Mouse (Mus musculus) embryonic facial prominence, embryonic 14.5 days (tissue): Measurements from ENCODE around the gene Wdr27. TPM values are rescaled to one million over a fixed set of nuclear protein-coding genes. Genes with fewer than 3 reads are reported as not detected.
"Not testable (repeated sequence)": the region's sequence is repeated elsewhere in the genome, so short reads cannot be mapped to it uniquely, and the experiment has no call there.

Experiments
- ATAC-seq: fragments of 200-750 bp; cut with Nextera tagmentation; 2 replicates; pipeline ENCODE4 v1.8.0; 2017; ENCODE audit warnings: low read depth, moderate number of reproducible peaks, moderate TSS enrichment
- DNase-seq: peaks from one replicate; pipeline ENCODE4 v3.0.0-alpha.2; 2015; ENCODE audit warnings: low spot score
- H3K27ac ChIP-seq: fragments of 300-500 bp; sonication (generic); replicated peaks from 2 replicates; pipeline ENCODE4 v1.5.1; 2014; ENCODE audit warnings: low read depth, mild to moderate bottlenecking, low read length, moderate library complexity
- H3K27me3 ChIP-seq: fragments of 300-500 bp; sonication (generic); replicated peaks from 2 replicates; pipeline ENCODE4 v1.6.1; 2014; ENCODE audit warnings: low read length; ENCODE audit not compliant: control insufficient read depth, insufficient read depth
- H3K36me3 ChIP-seq: fragments of 300-500 bp; sonication (generic); 2 replicates; pipeline ENCODE4 v1.6.1; 2014; ENCODE audit warnings: low read length, mixed read lengths; ENCODE audit not compliant: control insufficient read depth, insufficient read depth
- H3K4me1 ChIP-seq: fragments of 300-500 bp; sonication (generic); 2 replicates; pipeline ENCODE4 v1.6.1; 2014; ENCODE audit warnings: antibody characterized with exemption, low read length; ENCODE audit not compliant: control insufficient read depth, insufficient read depth
- H3K4me2 ChIP-seq: fragments of 300-500 bp; sonication (generic); 2 replicates; pipeline ENCODE4 v1.6.1; 2014; ENCODE audit warnings: low read depth, mild to moderate bottlenecking, low read length, moderate library complexity, mixed read lengths
- H3K4me3 ChIP-seq: fragments of 300-500 bp; sonication (generic); 2 replicates; pipeline ENCODE4 v1.5.1; 2014; ENCODE audit warnings: low read depth, mild to moderate bottlenecking, low read length
- H3K9ac ChIP-seq: fragments of 300-500 bp; sonication (generic); 2 replicates; pipeline ENCODE4 v1.6.1; 2014; ENCODE audit warnings: low read depth, mild to moderate bottlenecking, low read length, moderate library complexity, mixed read lengths
- H3K9me3 ChIP-seq: fragments of 300-500 bp; sonication (generic); 2 replicates; pipeline ENCODE4 v1.6.1; 2016; ENCODE audit warnings: low read length; ENCODE audit not compliant: control insufficient read depth
- WGBS: fragments of 180-500 bp; shearing (Covaris S2); extraction: QIAGEN DNeasy Blood & Tissue Kit; methylation state at CpG from one replicate; pipeline ENCODE4 v1.1.7; 2014; 5-methylcytosine and 5-hydroxymethylcytosine counted together
- polyA plus RNA-seq: library from polyadenylated mRNA; unstranded; fragments of >200 nt; fragmentation: Nextera tagmentation; extraction: Ambion mirVana; gene quantifications from 2 replicates; pipeline ENCODE4 v1.2.1, GENCODE M21; 2014

Gene Wdr27
- polyA plus RNA-seq, 1 experiment from 2014 or later, result 8.3 TPM

- H3K9ac ChIP-seq, result peak overlapping the region; percentile 79; the same call in 1 of the 2 replicates
- H3K4me1 ChIP-seq, result not testable (repeated sequence)
Observed at GRCm38 (mm10) chr17:14942181-14942580, 777 bp downstream of the Wdr27 start.

GRCm38 (mm10) chr17:14935841-14936605 lies 6.9 kb downstream of the Wdr27 start:
- no peaks in the 10 kb centered on the region for H3K9me3 ChIP-seq
- H3K4me1 ChIP-seq, result no peaks in the 10 kb centered on the region
- WGBS, result 70% methylated on average over 5 of the region's 5 CpGs
- no peak overlapping the region for H3K27ac ChIP-seq
- ATAC-seq (no peak), DNase-seq (no peak)
- no peaks in the 10 kb centered on the region for H3K36me3 ChIP-seq
- no peak overlapping the region for H3K9ac ChIP-seq
- no peak overlapping the region for H3K4me3 ChIP-seq
- H3K4me2 ChIP-seq, result no peak overlapping the region
- H3K27me3 ChIP-seq, result no peaks in the 10 kb centered on the region

More at GRCm38 (mm10) chr17:14942181-14942580, 777 bp downstream of the Wdr27 start:
- Histone ChIP-seq H3K4me3 (peak overlapping the region; percentile 65), H3K4me2 (peak overlapping the region; percentile 72), H3K27ac (0 out of 2 replicates have a peak overlapping the region, but pooled peaks have one; percentile 78), H3K36me3 (peaks cover 21% of the 10 kb centered on the region)
- not testable (repeated sequence) for DNase-seq, ATAC-seq, H3K27me3 ChIP-seq, H3K9me3 ChIP-seq
- WGBS, result 69% methylated on average over 6 of the region's 6 CpGs

GRCm38 (mm10) chr17:14935280-14935679 lies 7.7 kb downstream of the Wdr27 start:
- not testable (repeated sequence) for DNase-seq, H3K9ac ChIP-seq, ATAC-seq, H3K4me2 ChIP-seq, H3K4me3 ChIP-seq, H3K36me3 ChIP-seq, H3K9me3 ChIP-seq, H3K27ac ChIP-seq, H3K27me3 ChIP-seq, H3K4me1 ChIP-seq
- WGBS, result 83% methylated on average over 11 of the region's 14 CpGs

- H3K9ac ChIP-seq, result no peak overlapping the region
- no peak overlapping the region for H3K4me3 ChIP-seq
- DNase-seq, result no peak
- H3K9me3 ChIP-seq, result 0 out of 2 replicates have a peak, but pooled peaks cover 3% of the 10 kb centered on the region
- H3K4me1 ChIP-seq, result no peaks in the 10 kb centered on the region
- H3K27ac ChIP-seq, result no peak overlapping the region
- no peaks in the 10 kb centered on the region for H3K36me3 ChIP-seq
- no peaks in the 10 kb centered on the region for H3K27me3 ChIP-seq
- no peak overlapping the region for H3K4me2 ChIP-seq
- ATAC-seq, result no peak
- 85% methylated on average over 5 of the region's 5 CpGs for WGBS
Observed at GRCm38 (mm10) chr17:14931469-14931868, 11.5 kb downstream of the Wdr27 start.

GRCm38 (mm10) chr17:14930697-14931096 lies 12.3 kb downstream of the Wdr27 start:
- H3K4me2 ChIP-seq, result no peak overlapping the region
- no peaks in the 10 kb centered on the region for H3K36me3 ChIP-seq
- 84% methylated on average over 7 of the region's 7 CpGs for WGBS
- ATAC-seq, result no peak
- H3K9ac ChIP-seq, result no peak overlapping the region
- H3K4me3 ChIP-seq, result no peak overlapping the region
- H3K9me3 ChIP-seq, result 0 out of 2 replicates have a peak, but pooled peaks cover 3% of the 10 kb centered on the region
- no peak overlapping the region for H3K27ac ChIP-seq
- no peaks in the 10 kb centered on the region for H3K27me3 ChIP-seq
- no peak for DNase-seq
- no peaks in the 10 kb centered on the region for H3K4me1 ChIP-seq

GRCm38 (mm10) chr17:14928631-14929030 lies 14.3 kb downstream of the Wdr27 start:
- no peaks in the 10 kb centered on the region for H3K27me3 ChIP-seq
- ATAC-seq (no peak), DNase-seq (no peak)
- WGBS, result 60% methylated on average over 5 of the region's 5 CpGs
- H3K9me3 ChIP-seq, result 0 out of 2 replicates have a peak, but pooled peaks cover 3% of the 10 kb centered on the region
- no peak overlapping the region for H3K27ac ChIP-seq
- H3K36me3 ChIP-seq, result no peaks in the 10 kb centered on the region
- no peak overlapping the region for H3K4me2 ChIP-seq
- H3K4me3 ChIP-seq, result no peak overlapping the region
- H3K9ac ChIP-seq, result no peak overlapping the region
- H3K4me1 ChIP-seq, result no peaks in the 10 kb centered on the region

- Histone ChIP-seq H3K9me3 (0 out of 2 replicates have a peak, but pooled peaks cover 3% of the 10 kb centered on the region), H3K4me2 (no peak overlapping the region), H3K4me1 (no peaks in the 10 kb centered on the region), H3K4me3 (no peak overlapping the region), H3K27ac (no peak overlapping the region), H3K27me3 (no peaks in the 10 kb centered on the region), H3K36me3 (no peaks in the 10 kb centered on the region), H3K9ac (no peak overlapping the region)
- DNase-seq (peak; percentile 13), ATAC-seq (no peak)
- 74% methylated on average over 8 of the region's 8 CpGs for WGBS
Observed at GRCm38 (mm10) chr17:14927644-14928218, 15.2 kb downstream of the Wdr27 start.

GRCm38 (mm10) chr17:14921582-14921981 lies 21.4 kb downstream of the Wdr27 start:
- DNase-seq, result no peak
- Histone ChIP-seq H3K36me3 (no peaks in the 10 kb centered on the region), H3K9me3 (no peaks in the 10 kb centered on the region), H3K4me1 (no peaks in the 10 kb centered on the region), H3K4me2 (no peak overlapping the region), H3K4me3 (no peak overlapping the region), H3K9ac (no peak overlapping the region), H3K27me3 (no peaks in the 10 kb centered on the region), H3K27ac (no peak overlapping the region)
- ATAC-seq, result no peak
- WGBS, result 54% methylated on average over 6 of the region's 6 CpGs
